Mouse (Mus musculus): ENCODE data around the gene Rngtt.
"Not testable (repeated sequence)": the region's sequence is repeated elsewhere in the genome, so short reads cannot be mapped to it uniquely, and the experiment has no call there.

Gene Rngtt

GRCm38 (mm10) chr4:33446881-33447280 is 136.8 kb downstream of the Rngtt start:
- DNase-seq, result no peak

GRCm38 (mm10) chr4:33450356-33450755 is 140.2 kb downstream of the Rngtt start:
- DNase-seq, result not testable (repeated sequence)

- no peak for DNase-seq
Measured at GRCm38 (mm10) chr4:33459851-33460250, 149.7 kb downstream of the Rngtt start.

GRCm38 (mm10) chr4:33464432-33464831 is 154.3 kb downstream of the Rngtt start:
- DNase-seq, result no peak

GRCm38 (mm10) chr4:33465871-33466270 is 155.8 kb downstream of the Rngtt start:
- no peak for DNase-seq

- DNase-seq, result no peak
Measured at GRCm38 (mm10) chr4:33466970-33467399, 156.9 kb downstream of the Rngtt start.

- no peak for DNase-seq
Measured at GRCm38 (mm10) chr4:33467627-33468026, 157.5 kb downstream of the Rngtt start.

GRCm38 (mm10) chr4:33468151-33468550 is 158.0 kb downstream of the Rngtt start:
- DNase-seq, result no peak

- DNase-seq, result no peak
Measured at GRCm38 (mm10) chr4:33470671-33471302, 160.7 kb downstream of the Rngtt start.

- DNase-seq, result no peak
Measured at GRCm38 (mm10) chr4:33478011-33478785, 168.1 kb downstream of the Rngtt start.

GRCm38 (mm10) chr4:33481721-33482120 is 171.6 kb downstream of the Rngtt start:
- DNase-seq, result no peak

GRCm38 (mm10) chr4:33486050-33486449 is 175.9 kb downstream of the Rngtt start:
- no peak for DNase-seq

- DNase-seq, result no peak
Measured at GRCm38 (mm10) chr4:33491108-33491507, 181.0 kb downstream of the Rngtt start.

- DNase-seq, result no peak
Measured at GRCm38 (mm10) chr4:33494377-33494776, 184.3 kb downstream of the Rngtt start.

GRCm38 (mm10) chr4:33496985-33497384 is 186.9 kb downstream of the Rngtt start:
- no peak for DNase-seq

GRCm38 (mm10) chr4:33497657-33498056 is 187.5 kb downstream of the Rngtt start:
- no peak for DNase-seq

- DNase-seq, result no peak
Measured at GRCm38 (mm10) chr4:33498160-33498874, 188.2 kb downstream of the Rngtt start.

- no peak for DNase-seq
Measured at GRCm38 (mm10) chr4:33506638-33507037, 196.5 kb downstream of the Rngtt start.

- DNase-seq, result no peak
Measured at GRCm38 (mm10) chr4:33510544-33510943, 200.4 kb downstream of the Rngtt start.

GRCm38 (mm10) chr4:33513421-33513820 is 203.3 kb downstream of the Rngtt start:
- no peak for DNase-seq

GRCm38 (mm10) chr4:33514108-33515000 is 204.2 kb downstream of the Rngtt start:
- DNase-seq, result no peak

- DNase-seq, result no peak
Measured at GRCm38 (mm10) chr4:33520196-33520595, 210.1 kb downstream of the Rngtt start.

GRCm38 (mm10) chr4:33520938-33521337 is 210.8 kb downstream of the Rngtt start:
- DNase-seq, result no peak
